ENCODE assay signal across 8 mouse cellular contexts in the genomic region with DNA sequence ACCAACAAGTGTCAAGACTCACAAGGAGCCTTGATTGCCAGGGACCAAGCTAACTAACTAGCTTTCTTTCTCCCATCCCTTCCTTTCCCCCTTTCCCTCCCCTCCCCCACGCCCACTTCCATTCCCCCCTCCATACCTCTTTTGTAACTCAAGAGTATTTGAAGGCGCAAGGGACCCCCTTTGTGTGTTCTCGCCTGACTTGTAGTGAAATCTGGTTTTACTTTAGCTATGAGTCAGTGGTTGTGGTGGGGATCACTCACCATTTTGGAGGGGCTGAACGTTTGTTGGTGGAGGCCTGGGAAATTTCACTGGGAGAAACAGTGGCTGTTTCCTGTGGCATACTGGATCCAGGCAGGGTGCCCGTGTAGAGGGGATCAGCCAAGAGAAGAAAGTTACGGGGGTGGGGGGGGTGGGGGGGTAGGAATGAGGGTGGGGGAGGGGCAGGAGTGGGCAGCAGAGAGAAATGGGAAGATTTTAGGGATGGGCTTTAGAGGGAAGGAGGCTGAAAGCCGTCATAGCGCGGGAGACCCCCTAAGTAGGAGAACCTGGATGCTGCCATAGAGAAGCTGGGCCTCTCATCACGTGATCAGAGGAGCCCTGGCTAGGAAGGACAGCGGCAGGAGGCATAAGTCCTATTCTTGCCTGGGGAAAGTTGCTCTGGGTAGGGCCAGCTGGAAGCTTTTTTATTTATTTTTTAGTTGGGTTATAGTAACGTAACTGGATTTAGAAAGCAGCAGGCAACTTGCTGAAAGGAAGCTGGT. TPM values are rescaled to one million over a fixed set of nuclear protein-coding genes. Genes with fewer than 3 reads are reported as not detected.
A peak's percentile ranks its signal among the peaks of the same experiment; 100 is the strongest.
DNase-seq lines count a peak whose midpoint lies in the region; ATAC-seq and TF ChIP-seq lines count a peak whose summit lies in the region.

No protein-coding gene starts in this region.

- 0 out of 2 replicates have a peak overlapping the region, but pooled peaks have one; percentile 12 for H3K9ac ChIP-seq in limb, embryonic 11.5 days (ENCODE audit: low read length)

- peaks cover 4% of the 10 kb centered on the region; the same call in 1 of the 2 replicates for H3K4me1 ChIP-seq in embryonic fibroblast, embryonic 13.5 days (ENCODE audit: control insufficient read depth, insufficient read depth, low read length)
- peaks cover 31% of the 10 kb centered on the region for H3K4me1 ChIP-seq in limb, embryonic 11.5 days (ENCODE audit: control insufficient read depth, insufficient read depth, low read length)

- peak; percentile 40; the same call in 1 of the 2 replicates for ATAC-seq in limb, embryonic 11.5 days (ENCODE audit: insufficient number of reproducible peaks, low FRiP score, low TSS enrichment, low read depth)
- no peak for ATAC-seq in erythroblast, adult 5-6 weeks (replicated peaks; ENCODE audit: low FRiP score, poor library complexity, severe bottlenecking)

- no peak for TF ChIP-seq POLR2A in embryonic fibroblast, embryonic 13.5 days (IDR thresholded peaks at IDR 0.05; ENCODE audit: low read depth, low read length)

- H3K4me3 ChIP-seq in embryonic fibroblast, embryonic 13.5 days (ENCODE audit: insufficient read depth, low read length) = no peak overlapping the region
- no peak overlapping the region for H3K4me3 ChIP-seq in limb, embryonic 11.5 days (ENCODE audit: low read depth, low read length)

- 16% methylated on average over 12 of the region's 12 CpGs for WGBS in limb, embryonic 11.5 days

- H3K27ac ChIP-seq in embryonic fibroblast, embryonic 13.5 days (ENCODE audit: insufficient read depth, low read length) = peak overlapping the region; percentile 48; the same call in 1 of the 2 replicates
- peak overlapping the region; percentile 72 for H3K27ac ChIP-seq in limb, embryonic 11.5 days (replicated peaks; ENCODE audit: low read depth, low read length)

- no peak for TF ChIP-seq CTCF in embryonic fibroblast, embryonic 13.5 days (IDR thresholded peaks at IDR 0.05; ENCODE audit: borderline replicate concordance, insufficient read depth, low read length)

- H3K4me2 ChIP-seq in limb, embryonic 11.5 days (ENCODE audit: low read depth, severe bottlenecking) = peak overlapping the region; percentile 28; the same call in 1 of the 2 replicates

- DNase-seq in heart, adult 11 months = peak; percentile 89
- DNase-seq in heart, adult 18-20 months = no peak
- peak; percentile 13 for DNase-seq in 3T3-L1 (ENCODE audit: low read depth, low spot score)
- DNase-seq in limb, embryonic 11.5 days (ENCODE audit: low spot score) = peak; percentile 45
- DNase-seq in left cerebral cortex, adult 8-10 months (ENCODE audit: low spot score in 2 of 2) = no peak
- DNase-seq in layer of hippocampus, adult 9-11 months = no peak

- H3K9me3 ChIP-seq in limb, embryonic 11.5 days (ENCODE audit: control insufficient read depth, low read length) = no peaks in the 10 kb centered on the region

- H3K36me3 ChIP-seq in limb, embryonic 11.5 days (ENCODE audit: control insufficient read depth, insufficient read depth, low read length) = no peaks in the 10 kb centered on the region

- H3K27me3 ChIP-seq in limb, embryonic 11.5 days (ENCODE audit: control insufficient read depth, insufficient read depth, low read length) = no peaks in the 10 kb centered on the region

RNA-seq across cellular contexts. Expression of a gene that starts 15.3 kb away (rescaled TPM):
- total RNA-seq in heart, adult 18-20 months (2021) = under 1 TPM; 0.36 to 0.40 TPM
- 3.6 and 8.2 TPM in 2 replicates for polyA plus RNA-seq in embryonic fibroblast, embryonic 13.5 days (2011; ENCODE audit: insufficient read length, low read depth, missing spikeins)
- 19.0 and 22.7 TPM in 2 replicates for polyA plus RNA-seq in limb, embryonic 11.5 days (2014; fragmentation: Nextera tagmentation; extraction: Ambion mirVana)
- 10 to 100 TPM; 19.2 to 26.1 (median 22.1) TPM for total RNA-seq in left cerebral cortex, adult 8-10 months (2022)
- total RNA-seq in erythroblast, adult 5-6 weeks (2015; ENCODE audit: low replicate concordance) = not detected in 2 replicates
- total RNA-seq in erythroblast, adult 5-6 weeks (2017; ENCODE audit: low replicate concordance) = 0.60 TPM in 1 of 2 replicates, not detected in the other

Comparison
In these comparisons a context has a peak if more than half of its experiments do, and no peak if none do; other contexts are left out.
1. DNase-seq: peak in heart, adult 11 months (single experiment), 3T3-L1 (single experiment) and limb, embryonic 11.5 days (single experiment); none in heart, adult 18-20 months (0 of 2), left cerebral cortex, adult 8-10 months (0 of 2) and layer of hippocampus, adult 9-11 months (single experiment).
2. RNA of a gene that starts 15.3 kb away (total RNA-seq): 19.2 to 26.1 TPM in left cerebral cortex, adult 8-10 months; 0.60 TPM in erythroblast, adult 5-6 weeks and 0.36 to 0.40 TPM in heart, adult 18-20 months; every median in the first group is over 10 times any median in the second.